In genomic region chr1:187450106-187450505, GRCm38 (mm10) we compare ENCODE assay signal across 25 mouse cellular contexts.
"Had no signal": no experiment of that assay in that cellular context is flagged by ENCODE, and none has a peak within 500 bp of the region (broad histone marks: within the 10 kb centered on the region; RNA-seq: fewer than 3 reads in every experiment).

No protein-coding gene starts in this region.

- H3K27me3 ChIP-seq: kidney, embryonic 15.5 days; limb, embryonic 12.5 days; neural tube, embryonic 13.5 days had no signal

- ATAC-seq: liver, postnatal 0 days; lung, postnatal 0 days; midbrain, embryonic 16.5 days had no signal

- DNase-seq: kidney, adult 8-10 months; kidney, postnatal 10 days; kidney, postnatal 36 days; layer of hippocampus, postnatal 36 days; left cerebral cortex, postnatal 4 days; liver, postnatal 0 days; lung, embryonic 14.5 days; right cerebral cortex, adult 18-20 months; right cerebral cortex, postnatal 14 days; right cerebral cortex, postnatal 4 days; thymus, adult 18-20 months; thymus, postnatal 36 days had no signal

- H3K4me3 ChIP-seq: kidney, embryonic 15.5 days; left cerebral cortex, adult 2 months; limb, embryonic 12.5 days; limb, embryonic 15.5 days; midbrain, embryonic 12.5 days; myocyte; neural tube, embryonic 13.5 days had no signal

- H3K36me3 ChIP-seq: kidney, embryonic 15.5 days; limb, embryonic 12.5 days; limb, embryonic 15.5 days; midbrain, embryonic 12.5 days; neural tube, embryonic 13.5 days had no signal

- H3K27ac ChIP-seq: kidney, embryonic 15.5 days; left cerebral cortex, adult 2 months; limb, embryonic 12.5 days; limb, embryonic 15.5 days; liver, embryonic 14.5 days; macrophage; midbrain, embryonic 12.5 days; neural tube, embryonic 13.5 days; stomach, postnatal 0 days had no signal

- H3K4me2 ChIP-seq: kidney, embryonic 15.5 days; limb, embryonic 12.5 days; limb, embryonic 15.5 days; liver, embryonic 11.5 days; lung, embryonic 14.5 days; midbrain, embryonic 12.5 days; neural tube, embryonic 13.5 days had no signal

- H3K9me3 ChIP-seq: kidney, embryonic 15.5 days; limb, embryonic 12.5 days; limb, embryonic 15.5 days; midbrain, embryonic 12.5 days; neural tube, embryonic 13.5 days had no signal

- H3K9ac ChIP-seq: kidney, embryonic 15.5 days; limb, embryonic 12.5 days; limb, embryonic 15.5 days; liver, embryonic 14.5 days; liver, postnatal 0 days; lung, embryonic 14.5 days; midbrain, embryonic 12.5 days; neural tube, embryonic 13.5 days had no signal

- H3K4me1 ChIP-seq: neural tube, embryonic 13.5 days had no signal
